Mouse (Mus musculus): Measurements from ENCODE around the gene Pigc. TPM values are rescaled to one million over a fixed set of nuclear protein-coding genes. Genes with fewer than 3 reads are reported as not detected.

Pigc gene
- 6.3 and 6.5 TPM in 2 replicates for polyA plus RNA-seq (2012; rRNA removed)
- 9.2 and 12.4 TPM in 2 replicates for polyA plus RNA-seq (2014; fragmentation: Nextera tagmentation; extraction: Ambion mirVana)

GRCm38 (mm10) chr1:161968589-161969407 is at the start of gene Pigc:
TSS of gene Pigc (plus strand) at chr1:161969186.
- H3K4me2 ChIP-seq (ENCODE audit: low read depth), result peak within 1 kb of the TSS; percentile 80
- peak; percentile 96 for ATAC-seq (ENCODE audit: insufficient read depth)
- peaks cover 5 to 10% of the 10 kb centered on the region in 2 experiments for H3K4me1 ChIP-seq (replicated peaks; ENCODE audit: control insufficient read depth in 2 of 2, insufficient read depth in 2 of 2, low read length in 1 of 2)
- H3K36me3 ChIP-seq (replicated peaks; ENCODE audit: control insufficient read depth, insufficient read depth, low read depth), result no peaks in the 10 kb centered on the region
- peak within 1 kb of the TSS; percentile 94 for H3K9ac ChIP-seq (replicated peaks)
- WGBS (ENCODE audit: insufficient replicate concordance), result 5% methylated on average over 38 of the region's 38 CpGs
- peak within 1 kb of the TSS; percentile 72 for H3K27ac ChIP-seq
- H3K4me3 ChIP-seq (ENCODE audit: insufficient read depth in 1 of 2, low read depth in 2 of 2, low read length in 2 of 2), result peak within 1 kb of the TSS; percentile 82 to 88
- peak; percentile 81 to 84 (median 83) for DNase-seq (ENCODE audit: low read depth in 3 of 3, low spot score in 3 of 3)
- no peaks in the 10 kb centered on the region; the same call in 1 of the 2 replicates for H3K27me3 ChIP-seq (ENCODE audit: control insufficient read depth, insufficient read depth, low read length)
- TF ChIP-seq EP300 (IDR thresholded peaks at IDR 0.05; ENCODE audit: low read depth), result no peak
- TF ChIP-seq CTCF (IDR thresholded peaks at IDR 0.05; ENCODE audit: low read depth), result peak; percentile 94
- no peaks in the 10 kb centered on the region for H3K9me3 ChIP-seq (ENCODE audit: control insufficient read depth, low read length)

- WGBS (ENCODE audit: insufficient replicate concordance), result 80% methylated on average over 2 of the region's 2 CpGs
- Histone ChIP-seq H3K27ac (no peak overlapping the region), H3K36me3 (replicated peaks; ENCODE audit: control insufficient read depth, insufficient read depth, low read depth) (no peaks in the 10 kb centered on the region), H3K9ac (replicated peaks) (no peak overlapping the region), H3K9me3 (ENCODE audit: control insufficient read depth, low read length) (no peaks in the 10 kb centered on the region), H3K27me3 (ENCODE audit: control insufficient read depth, insufficient read depth, low read length) (no peaks in the 10 kb centered on the region), H3K4me3 (ENCODE audit: insufficient read depth in 1 of 2, low read depth in 2 of 2, low read length in 2 of 2) (no peak overlapping the region), H3K4me1 (replicated peaks; ENCODE audit: control insufficient read depth in 2 of 2, insufficient read depth in 2 of 2, low read length in 1 of 2) (peaks cover 0 to 4% of the 10 kb centered on the region in 2 experiments; a peak in 1 of 4 replicates), H3K4me2 (ENCODE audit: low read depth) (no peak overlapping the region)
- DNase-seq (ENCODE audit: low read depth in 3 of 3, low spot score in 3 of 3), result no peak
- no peak for TF ChIP-seq CTCF (IDR thresholded peaks at IDR 0.05; ENCODE audit: low read depth)
- no peak for TF ChIP-seq EP300 (IDR thresholded peaks at IDR 0.05; ENCODE audit: low read depth)
- ATAC-seq (ENCODE audit: insufficient read depth), result peak; percentile 46; the same call in 1 of the 2 replicates
Measured at GRCm38 (mm10) chr1:161919594-161919993, 49.4 kb upstream of the Pigc start.

GRCm38 (mm10) chr1:161920475-161921454 is 48.2 kb upstream of the Pigc start:
- Histone ChIP-seq H3K9me3 (ENCODE audit: control insufficient read depth, low read length) (no peaks in the 10 kb centered on the region), H3K36me3 (replicated peaks; ENCODE audit: control insufficient read depth, insufficient read depth, low read depth) (no peaks in the 10 kb centered on the region), H3K9ac (replicated peaks) (no peak overlapping the region), H3K4me3 (ENCODE audit: insufficient read depth in 1 of 2, low read depth in 2 of 2, low read length in 2 of 2) (no peak overlapping the region), H3K4me2 (ENCODE audit: low read depth) (no peak overlapping the region), H3K27ac (no peak overlapping the region), H3K4me1 (replicated peaks; ENCODE audit: control insufficient read depth in 2 of 2, insufficient read depth in 2 of 2, low read length in 1 of 2) (peaks cover 0 to 4% of the 10 kb centered on the region in 2 experiments; a peak in 1 of 4 replicates), H3K27me3 (ENCODE audit: control insufficient read depth, insufficient read depth, low read length) (no peaks in the 10 kb centered on the region)
- DNase-seq (ENCODE audit: low read depth in 3 of 3, low spot score in 3 of 3) (no peak), ATAC-seq (ENCODE audit: insufficient read depth) (no peak)
- TF ChIP-seq CTCF (IDR thresholded peaks at IDR 0.05; ENCODE audit: low read depth), result no peak
- no peak for TF ChIP-seq EP300 (IDR thresholded peaks at IDR 0.05; ENCODE audit: low read depth)
- 84% methylated on average over 9 of the region's 9 CpGs for WGBS (ENCODE audit: insufficient replicate concordance)

GRCm38 (mm10) chr1:161921928-161922327 is 47.1 kb upstream of the Pigc start:
- Histone ChIP-seq H3K27me3 (ENCODE audit: control insufficient read depth, insufficient read depth, low read length) (no peaks in the 10 kb centered on the region), H3K4me1 (replicated peaks; ENCODE audit: control insufficient read depth in 2 of 2, insufficient read depth in 2 of 2, low read length in 1 of 2) (peaks cover 0 to 4% of the 10 kb centered on the region in 2 experiments; a peak in 1 of 4 replicates), H3K27ac (no peak overlapping the region), H3K9me3 (ENCODE audit: control insufficient read depth, low read length) (no peaks in the 10 kb centered on the region), H3K9ac (replicated peaks) (no peak overlapping the region), H3K36me3 (replicated peaks; ENCODE audit: control insufficient read depth, insufficient read depth, low read depth) (no peaks in the 10 kb centered on the region), H3K4me2 (ENCODE audit: low read depth) (no peak overlapping the region), H3K4me3 (ENCODE audit: insufficient read depth in 1 of 2, low read depth in 2 of 2, low read length in 2 of 2) (no peak overlapping the region)
- no peak for TF ChIP-seq EP300 (IDR thresholded peaks at IDR 0.05; ENCODE audit: low read depth)
- TF ChIP-seq CTCF (IDR thresholded peaks at IDR 0.05; ENCODE audit: low read depth), result no peak
- no peak for ATAC-seq (ENCODE audit: insufficient read depth)
- WGBS (ENCODE audit: insufficient replicate concordance), result 74% methylated on average over 6 of the region's 6 CpGs
- DNase-seq (ENCODE audit: low read depth in 3 of 3, low spot score in 3 of 3), result no peak
